Mouse (Mus musculus) embryonic facial prominence, embryonic 15.5 days (tissue): ENCODE data around the gene Mfsd4a. TPM values are rescaled to one million over a fixed set of nuclear protein-coding genes. Genes with fewer than 3 reads are reported as not detected.

Source experiments
- ATAC-seq: fragments of 200-750 bp; cut with Nextera tagmentation; 2 replicates; pipeline ENCODE4 v1.8.0; 2017; ENCODE audit warnings: low read depth, moderate TSS enrichment; ENCODE audit not compliant: insufficient number of reproducible peaks, low FRiP score, low TSS enrichment
- H3K27ac ChIP-seq: fragments of 300-500 bp; sonication (generic); replicated peaks from 2 replicates; pipeline ENCODE4 v1.5.1; 2015; ENCODE audit warnings: mild to moderate bottlenecking, inconsistent platforms
- H3K27me3 ChIP-seq: fragments of 300-500 bp; sonication (generic); 2 replicates; pipeline ENCODE4 v1.6.1; 2015; ENCODE audit warnings: inconsistent platforms
- H3K36me3 ChIP-seq: fragments of 300-500 bp; sonication (generic); 2 replicates; pipeline ENCODE4 v1.6.1; 2015; ENCODE audit warnings: mild to moderate bottlenecking, inconsistent platforms
- H3K4me1 ChIP-seq: fragments of 300-500 bp; sonication (generic); 2 replicates; pipeline ENCODE4 v1.6.1; 2015; ENCODE audit warnings: inconsistent platforms
- H3K4me2 ChIP-seq: fragments of 300-500 bp; sonication (generic); replicated peaks from 2 replicates; pipeline ENCODE4 v1.6.1; 2015; ENCODE audit warnings: mild to moderate bottlenecking, inconsistent platforms
- H3K4me3 ChIP-seq: fragments of 300-500 bp; sonication (generic); replicated peaks from 2 replicates; pipeline ENCODE4 v1.5.1; 2015; ENCODE audit warnings: mild to moderate bottlenecking, inconsistent platforms
- H3K9ac ChIP-seq: fragments of 300-500 bp; sonication (generic); 2 replicates; pipeline ENCODE4 v1.6.1; 2015; ENCODE audit warnings: inconsistent platforms
- H3K9me3 ChIP-seq: fragments of 300-500 bp; sonication (generic); replicated peaks from 2 replicates; pipeline ENCODE4 v1.6.1; 2016; ENCODE audit warnings: inconsistent platforms
- WGBS: fragments of 180-500 bp; shearing (Covaris S2); methylation state at CpG from one replicate; pipeline ENCODE4 v1.1.7; 2015; 5-methylcytosine and 5-hydroxymethylcytosine counted together
- polyA plus RNA-seq: library from polyadenylated mRNA; unstranded; fragments of >200 nt; fragmentation: Nextera tagmentation; extraction: Ambion mirVana; gene quantifications from 2 replicates; pipeline ENCODE4 v1.2.1, GENCODE M21; 2015

Gene Mfsd4a
- polyA plus RNA-seq, 1 experiment from 2014 or later, result 15.2 TPM

DNA sequence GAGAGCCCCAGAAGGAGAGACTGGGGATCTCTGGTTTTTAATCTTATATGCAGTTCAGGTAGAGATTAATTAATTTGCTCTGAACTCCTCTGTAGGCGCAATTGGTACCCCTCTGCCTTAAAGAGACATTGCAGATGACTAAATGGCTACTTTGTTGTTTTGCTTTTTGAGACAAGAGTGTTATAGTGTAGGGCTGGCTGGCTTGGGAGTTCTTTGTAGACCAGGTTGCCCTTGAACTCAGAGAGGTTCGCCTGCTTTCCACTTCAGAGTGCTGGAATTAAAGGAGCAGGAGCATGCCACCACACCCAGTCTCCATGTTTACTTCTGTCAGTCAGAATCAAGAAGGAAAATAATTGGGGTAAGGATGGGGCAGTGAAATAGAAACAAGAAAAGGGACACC is 64.8 kb downstream of the Mfsd4a start:
- Histone ChIP-seq H3K27ac (peak overlapping the region; percentile 68), H3K4me1 (peaks cover 18% of the 10 kb centered on the region), H3K27me3 (no peaks in the 10 kb centered on the region), H3K4me3 (no peak overlapping the region), H3K9ac (no peak overlapping the region), H3K36me3 (no peaks in the 10 kb centered on the region), H3K9me3 (no peaks in the 10 kb centered on the region), H3K4me2 (no peak overlapping the region)
- WGBS, result 61% methylated on average over 2 of the region's 2 CpGs
- ATAC-seq, result no peak

DNA sequence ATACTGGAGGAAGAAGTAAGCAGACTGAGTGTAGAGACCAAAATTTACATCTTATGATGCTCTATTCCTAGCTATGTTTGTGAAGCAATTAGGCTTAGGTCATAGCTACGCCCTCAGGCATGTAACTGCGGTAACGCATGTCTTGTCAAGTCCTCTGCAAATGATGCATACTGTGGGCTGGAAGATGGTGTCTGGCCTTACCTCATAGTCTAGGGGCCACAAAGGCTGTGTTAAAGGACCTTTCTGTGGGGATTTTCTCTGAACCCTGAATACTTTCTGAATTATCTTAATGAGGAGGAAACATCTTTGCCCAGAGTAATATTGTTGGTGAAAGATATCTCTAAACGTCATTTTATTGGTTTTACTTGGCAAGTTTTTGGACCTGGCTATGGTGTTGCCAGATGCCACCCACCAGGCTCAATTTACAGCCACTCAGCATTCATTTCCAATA is 66.0 kb downstream of the Mfsd4a start:
- no peak overlapping the region for H3K9ac ChIP-seq
- 0 out of 2 replicates have a peak overlapping the region, but pooled peaks have one; percentile 7 for H3K27ac ChIP-seq
- H3K4me3 ChIP-seq, result no peak overlapping the region
- H3K4me2 ChIP-seq, result no peak overlapping the region
- WGBS, result 55% methylated on average over 4 of the region's 4 CpGs
- H3K4me1 ChIP-seq, result peaks cover 17% of the 10 kb centered on the region
- no peaks in the 10 kb centered on the region for H3K9me3 ChIP-seq
- no peaks in the 10 kb centered on the region for H3K27me3 ChIP-seq
- no peak for ATAC-seq
- no peaks in the 10 kb centered on the region for H3K36me3 ChIP-seq

DNA sequence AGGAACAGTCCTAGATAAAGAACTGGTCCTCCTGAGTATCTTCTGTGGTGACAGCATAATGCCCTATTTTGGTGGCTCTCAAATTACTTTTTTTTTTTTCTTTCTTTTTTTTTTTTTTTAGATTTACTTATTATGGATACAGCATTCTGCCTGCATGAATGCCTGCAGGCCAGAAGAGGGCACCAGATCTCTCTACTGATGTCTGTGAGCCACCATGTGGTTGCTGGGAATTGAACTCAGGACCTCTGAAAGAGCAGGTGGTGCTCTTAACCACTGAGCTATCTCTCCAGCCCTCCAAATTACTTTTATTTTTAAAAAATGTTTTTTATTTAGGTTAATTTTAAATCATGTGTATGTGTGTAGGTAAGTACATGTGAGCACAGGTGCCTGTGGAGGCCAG is 67.4 kb downstream of the Mfsd4a start:
- no peak for ATAC-seq
- H3K9me3 ChIP-seq, result no peaks in the 10 kb centered on the region
- no peak overlapping the region for H3K4me3 ChIP-seq
- no peak overlapping the region for H3K9ac ChIP-seq
- H3K27ac ChIP-seq, result no peak overlapping the region
- H3K4me2 ChIP-seq, result no peak overlapping the region
- peaks cover 12% of the 10 kb centered on the region for H3K4me1 ChIP-seq
- no peaks in the 10 kb centered on the region for H3K36me3 ChIP-seq
- no peaks in the 10 kb centered on the region for H3K27me3 ChIP-seq

DNA sequence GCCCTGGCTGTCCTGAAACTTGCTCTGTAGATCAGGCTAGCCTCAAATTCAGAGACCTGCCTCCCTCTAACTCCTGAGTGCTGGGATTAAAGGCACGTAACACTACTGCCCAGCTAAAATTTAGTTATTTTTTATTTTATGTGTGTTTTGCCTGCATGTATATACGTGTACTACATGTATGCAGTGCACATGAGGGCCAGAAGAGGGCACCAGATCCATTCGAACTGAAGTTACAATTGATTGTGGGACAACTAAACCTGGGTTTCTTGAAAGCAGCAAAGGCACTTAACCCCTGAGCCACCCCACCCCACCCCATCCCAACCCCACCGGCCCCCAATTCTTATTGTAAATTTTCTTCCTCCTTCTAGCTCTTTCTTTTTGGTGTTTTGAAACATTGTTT is 72.8 kb downstream of the Mfsd4a start:
- no peak overlapping the region for H3K4me3 ChIP-seq
- 28% methylated on average over 4 of the region's 4 CpGs for WGBS
- no peak overlapping the region for H3K9ac ChIP-seq
- H3K27ac ChIP-seq, result no peak overlapping the region
- H3K9me3 ChIP-seq, result no peaks in the 10 kb centered on the region
- no peak for ATAC-seq
- no peak overlapping the region for H3K4me2 ChIP-seq
- no peaks in the 10 kb centered on the region for H3K27me3 ChIP-seq
- H3K4me1 ChIP-seq, result no peaks in the 10 kb centered on the region
- no peaks in the 10 kb centered on the region for H3K36me3 ChIP-seq

DNA sequence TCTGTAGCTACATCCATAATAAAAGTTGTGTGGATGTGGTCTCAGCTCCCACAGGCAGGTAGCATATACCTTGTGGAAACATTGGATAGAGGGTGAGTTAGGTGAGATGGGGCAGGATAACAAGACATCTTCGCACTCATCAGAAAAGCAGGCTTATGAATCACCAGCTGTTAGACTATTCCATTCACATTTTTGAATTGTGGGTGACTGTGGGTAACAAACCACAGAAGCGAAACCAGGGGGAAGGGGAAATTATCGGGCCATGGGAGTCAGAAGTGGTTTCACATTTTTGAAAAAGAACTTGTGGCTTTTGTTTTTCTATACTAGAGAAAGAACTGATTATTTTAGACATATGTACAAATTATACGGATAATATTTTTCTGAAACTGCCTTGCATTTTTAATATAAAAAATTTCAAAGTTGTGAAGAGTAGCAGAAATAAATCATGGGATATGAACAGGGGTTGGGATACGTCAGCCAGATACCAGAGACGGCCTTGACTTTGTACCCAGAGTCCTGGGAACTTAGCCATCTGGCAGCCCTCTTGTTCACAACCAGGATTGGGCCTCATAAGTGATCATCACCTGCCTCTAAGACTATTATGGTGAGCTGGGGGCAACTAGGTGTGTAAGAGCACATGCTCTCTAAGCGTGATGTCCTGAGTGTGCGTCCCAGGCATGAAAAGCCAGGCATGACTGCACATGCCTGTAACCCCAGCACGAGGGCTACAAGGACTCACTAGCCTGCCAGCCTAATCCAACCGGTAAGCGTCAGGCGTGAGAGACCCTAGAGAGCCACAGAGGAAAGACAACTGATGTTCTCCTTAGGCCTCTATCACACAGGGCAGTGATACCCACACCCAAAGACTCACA is 74.5 kb downstream of the Mfsd4a start:
- H3K4me3 ChIP-seq, result no peak overlapping the region
- ATAC-seq, result no peak
- H3K4me2 ChIP-seq, result no peak overlapping the region
- H3K9ac ChIP-seq, result no peak overlapping the region
- WGBS, result 68% methylated on average over 12 of the region's 12 CpGs
- H3K9me3 ChIP-seq, result no peaks in the 10 kb centered on the region
- no peak overlapping the region for H3K27ac ChIP-seq
- H3K27me3 ChIP-seq, result no peaks in the 10 kb centered on the region
- no peaks in the 10 kb centered on the region for H3K36me3 ChIP-seq
- no peaks in the 10 kb centered on the region for H3K4me1 ChIP-seq

DNA sequence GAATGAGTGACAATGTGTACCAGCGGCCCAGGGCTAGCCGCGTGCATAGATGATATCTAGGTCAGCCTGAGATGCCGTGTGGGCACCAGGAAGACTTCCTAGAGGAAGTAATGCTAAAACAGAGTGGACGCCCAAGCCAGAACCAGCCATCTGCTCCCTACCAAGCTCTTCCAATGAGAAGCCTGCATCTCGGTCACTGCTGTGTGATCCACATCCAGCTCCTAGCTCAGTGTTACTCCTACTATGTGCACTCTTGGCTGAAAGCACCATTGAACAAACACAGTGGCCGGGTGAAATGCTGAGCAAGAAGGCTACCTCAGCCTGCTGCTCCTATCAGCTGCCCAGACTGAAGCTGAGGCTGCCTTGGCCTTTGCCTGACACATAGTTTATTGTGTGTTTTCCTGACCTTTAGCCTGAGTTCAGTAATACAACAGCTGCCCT is 75.3 kb downstream of the Mfsd4a start:
- no peak overlapping the region for H3K9ac ChIP-seq
- ATAC-seq, result no peak
- H3K27me3 ChIP-seq, result no peaks in the 10 kb centered on the region
- no peak overlapping the region for H3K27ac ChIP-seq
- no peaks in the 10 kb centered on the region for H3K4me1 ChIP-seq
- no peaks in the 10 kb centered on the region for H3K36me3 ChIP-seq
- H3K9me3 ChIP-seq, result no peaks in the 10 kb centered on the region
- no peak overlapping the region for H3K4me2 ChIP-seq
- WGBS, result 76% methylated on average over 7 of the region's 7 CpGs
- no peak overlapping the region for H3K4me3 ChIP-seq

DNA sequence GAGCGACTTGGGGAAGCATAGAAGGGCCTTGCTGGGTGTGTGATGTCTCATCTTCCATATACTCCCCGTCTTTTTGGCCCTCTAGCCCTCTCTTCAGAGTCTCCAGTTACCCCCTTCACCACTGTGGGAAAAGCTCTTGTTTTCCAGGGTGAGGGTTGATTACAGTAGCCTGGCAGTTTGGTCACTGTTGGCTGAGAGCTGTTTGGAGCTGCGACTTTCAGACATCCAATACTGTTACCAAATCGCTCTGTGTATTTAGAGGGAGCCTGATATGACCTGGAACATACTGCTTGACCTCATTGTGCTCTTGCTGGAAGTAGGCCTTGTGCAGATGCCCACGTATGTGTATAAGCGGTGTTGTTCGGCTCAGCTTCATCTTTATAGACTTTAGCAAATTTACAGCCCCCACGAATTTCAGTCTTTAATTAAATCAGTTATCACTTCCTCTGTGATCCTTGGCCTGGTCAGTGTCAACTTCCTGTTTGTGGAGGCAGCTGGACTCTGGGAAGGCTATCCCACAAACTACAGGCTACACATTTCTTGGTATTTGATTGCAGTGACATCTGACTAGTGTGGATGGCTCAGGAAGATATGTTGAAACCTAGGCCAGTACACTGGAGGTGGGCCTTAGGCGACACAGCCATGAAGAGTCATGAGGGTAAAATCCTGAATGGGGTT is 77.6 kb downstream of the Mfsd4a start:
- no peak for ATAC-seq
- H3K36me3 ChIP-seq, result no peaks in the 10 kb centered on the region
- no peaks in the 10 kb centered on the region for H3K27me3 ChIP-seq
- no peak overlapping the region for H3K4me2 ChIP-seq
- no peaks in the 10 kb centered on the region for H3K9me3 ChIP-seq
- H3K4me3 ChIP-seq, result no peak overlapping the region
- no peaks in the 10 kb centered on the region for H3K4me1 ChIP-seq
- H3K27ac ChIP-seq, result no peak overlapping the region
- WGBS, result 79% methylated on average over 9 of the region's 9 CpGs
- H3K9ac ChIP-seq, result no peak overlapping the region

DNA sequence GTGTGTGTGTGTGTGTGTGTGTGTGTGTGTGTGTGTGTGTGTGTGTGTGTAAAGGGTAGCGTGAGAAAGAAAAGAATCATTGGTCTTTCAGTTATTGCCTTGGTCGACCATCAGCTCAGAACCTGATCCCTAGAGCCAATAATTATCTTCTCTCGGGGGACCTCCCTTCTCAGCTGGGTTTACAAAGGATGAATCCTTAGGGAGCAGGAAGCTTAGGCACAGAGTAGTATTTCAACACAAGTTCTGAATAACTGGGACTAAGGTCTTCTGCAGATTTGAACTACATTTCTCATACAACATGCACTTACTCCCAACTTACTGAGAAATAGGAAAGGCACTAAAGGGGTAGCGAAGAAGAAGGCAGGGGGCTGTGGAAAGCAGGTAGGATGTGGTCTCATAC is 78.4 kb downstream of the Mfsd4a start:
- H3K4me2 ChIP-seq, result no peak overlapping the region
- no peaks in the 10 kb centered on the region for H3K4me1 ChIP-seq
- no peak overlapping the region for H3K27ac ChIP-seq
- H3K27me3 ChIP-seq, result no peaks in the 10 kb centered on the region
- H3K9ac ChIP-seq, result no peak overlapping the region
- WGBS, result 58% methylated on average over 4 of the region's 4 CpGs
- H3K9me3 ChIP-seq, result no peaks in the 10 kb centered on the region
- no peaks in the 10 kb centered on the region for H3K36me3 ChIP-seq
- ATAC-seq, result no peak
- no peak overlapping the region for H3K4me3 ChIP-seq

DNA sequence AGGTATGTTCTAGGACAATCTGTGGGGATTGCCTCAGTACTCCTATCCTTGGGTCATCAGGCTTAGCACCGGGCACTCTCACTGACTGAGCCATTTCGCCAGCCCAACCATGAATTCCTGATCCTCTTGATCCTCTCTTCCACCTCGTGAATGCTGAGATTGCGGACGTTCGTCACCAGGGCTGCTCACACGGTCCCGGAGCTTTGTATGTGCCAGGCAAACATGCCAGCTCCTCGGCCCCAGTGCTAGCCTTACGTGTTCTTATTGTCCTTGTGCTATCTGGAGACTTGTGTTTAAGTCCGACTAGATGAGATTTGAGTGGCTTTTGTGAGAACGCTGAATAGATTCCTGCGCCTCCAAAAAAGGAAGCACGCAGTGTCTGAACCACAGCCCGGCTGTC is 80.4 kb downstream of the Mfsd4a start:
- no peaks in the 10 kb centered on the region for H3K4me1 ChIP-seq
- no peaks in the 10 kb centered on the region for H3K9me3 ChIP-seq
- no peak overlapping the region for H3K4me3 ChIP-seq
- 76% methylated on average over 15 of the region's 15 CpGs for WGBS
- H3K9ac ChIP-seq, result no peak overlapping the region
- no peak overlapping the region for H3K27ac ChIP-seq
- no peak overlapping the region for H3K4me2 ChIP-seq
- no peak for ATAC-seq
- no peaks in the 10 kb centered on the region for H3K27me3 ChIP-seq
- H3K36me3 ChIP-seq, result no peaks in the 10 kb centered on the region

DNA sequence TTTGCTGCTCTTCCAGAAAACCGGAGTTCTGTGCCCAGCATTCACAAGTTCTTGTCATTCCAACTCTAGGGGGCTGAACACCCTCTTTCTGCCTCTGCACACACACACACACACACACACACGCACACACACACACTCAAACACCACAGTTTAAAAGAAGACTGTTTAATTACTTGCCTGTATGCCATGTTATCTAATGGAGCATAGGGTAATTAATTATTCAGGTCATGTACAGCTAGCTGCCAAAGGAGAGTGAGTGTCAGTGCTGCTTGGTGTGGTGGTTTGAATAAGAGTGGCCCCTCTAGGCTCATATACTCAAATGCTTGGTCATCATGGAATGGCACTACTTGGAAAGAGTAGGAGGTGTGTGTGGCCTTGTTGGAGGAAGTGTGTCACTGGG is 84.1 kb downstream of the Mfsd4a start:
- H3K4me1 ChIP-seq, result no peaks in the 10 kb centered on the region
- ATAC-seq, result no peak

DNA sequence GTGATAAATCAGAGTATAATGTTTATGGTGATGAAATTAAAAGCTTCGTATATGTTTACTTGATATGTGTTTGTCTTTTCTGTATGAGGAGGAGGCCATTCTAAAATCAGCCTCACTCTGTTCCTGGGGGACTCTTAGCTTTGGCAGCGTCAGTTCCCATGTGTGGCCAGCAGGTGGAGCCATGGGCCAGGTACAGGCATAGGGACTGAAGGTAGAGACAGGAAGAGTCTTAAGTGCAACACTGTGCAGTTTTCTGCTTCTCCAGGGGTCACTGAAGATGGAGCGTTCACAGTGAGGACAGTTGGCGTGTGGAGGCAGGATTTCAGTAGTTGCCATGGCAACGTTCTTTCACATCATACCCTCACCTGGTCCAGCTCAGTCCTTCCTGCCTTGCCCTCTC is 85.0 kb downstream of the Mfsd4a start:
- 7% methylated on average over 5 of the region's 5 CpGs for WGBS
- Histone ChIP-seq H3K9ac (no peak overlapping the region), H3K27me3 (no peaks in the 10 kb centered on the region), H3K36me3 (no peaks in the 10 kb centered on the region), H3K9me3 (no peaks in the 10 kb centered on the region), H3K4me1 (no peaks in the 10 kb centered on the region), H3K27ac (no peak overlapping the region), H3K4me2 (no peak overlapping the region), H3K4me3 (no peak overlapping the region)
- ATAC-seq, result 0 out of 2 replicates have a peak, but pooled peaks have one; percentile 36

More for the DNA sequence above, 84.1 kb downstream of the Mfsd4a start:
- no peaks in the 10 kb centered on the region for H3K9me3 ChIP-seq
- no peak overlapping the region for H3K4me2 ChIP-seq
- H3K36me3 ChIP-seq, result no peaks in the 10 kb centered on the region
- H3K4me3 ChIP-seq, result no peak overlapping the region
- no peak overlapping the region for H3K27ac ChIP-seq
- H3K27me3 ChIP-seq, result no peaks in the 10 kb centered on the region
- WGBS, result 89% methylated on average over 2 of the region's 2 CpGs
- H3K9ac ChIP-seq, result no peak overlapping the region
